ENCODE assay signal across 9 mouse cellular contexts in genomic region chr11:70561937-70562286, GRCm38 (mm10). TPM values are rescaled to one million over a fixed set of nuclear protein-coding genes. Genes with fewer than 3 reads are reported as not detected.
DNase-seq lines count a peak whose midpoint lies in the region; ATAC-seq and TF ChIP-seq lines count a peak whose summit lies in the region.
"Had no signal": no experiment of that assay in that cellular context is flagged by ENCODE, and none has a peak within 500 bp of the region (broad histone marks: within the 10 kb centered on the region; RNA-seq: fewer than 3 reads in every experiment).

No protein-coding gene starts in this region.

- H3K79me2 ChIP-seq in myocyte (ENCODE audit: control insufficient read depth, insufficient read depth) = peaks cover 36% of the 10 kb centered on the region

- peaks cover under 1% of the 10 kb centered on the region; the same call in 1 of the 2 replicates for H3K36me3 ChIP-seq in embryonic facial prominence, embryonic 10.5 days (replicated peaks)
- H3K36me3 ChIP-seq in intestine, embryonic 14.5 days (ENCODE audit: control insufficient read depth, insufficient read depth, low read length) = peaks cover 10% of the 10 kb centered on the region
- H3K36me3 ChIP-seq in myocyte (ENCODE audit: control insufficient read depth, insufficient read depth) = no peaks in the 10 kb centered on the region

- 0 out of 2 replicates have a peak, but pooled peaks have one; percentile 2 for ATAC-seq in intestine, embryonic 14.5 days (replicated peaks; ENCODE audit: low FRiP score, low TSS enrichment, low read depth)

- H3K27me3 ChIP-seq in embryonic facial prominence, embryonic 10.5 days (replicated peaks; ENCODE audit: low read depth, poor library complexity, severe bottlenecking) = no peaks in the 10 kb centered on the region
- H3K27me3 ChIP-seq in intestine, embryonic 14.5 days (replicated peaks; ENCODE audit: control insufficient read depth, insufficient read depth, low read length) = no peaks in the 10 kb centered on the region
- no peaks in the 10 kb centered on the region for H3K27me3 ChIP-seq in myocyte (ENCODE audit: control insufficient read depth, insufficient read depth, insufficient read length)

- no peak for TF ChIP-seq POLR2A in myocyte (IDR thresholded peaks at IDR 0.05; ENCODE audit: insufficient read length, low read depth)

- H3ac ChIP-seq in myocyte (ENCODE audit: control insufficient read depth, insufficient read length) = peak overlapping the region; percentile 97

- H3K4me2 ChIP-seq in intestine, embryonic 14.5 days (ENCODE audit: low read length) = peak overlapping the region; percentile 78
- peak overlapping the region; percentile 94 for H3K4me2 ChIP-seq in myocyte (ENCODE audit: low read depth)

- peak overlapping the region; percentile 97 for H3K27ac ChIP-seq in layer of hippocampus, adult 2 months
- peak overlapping the region; percentile 96 for H3K27ac ChIP-seq in embryonic facial prominence, embryonic 10.5 days (replicated peaks)
- H3K27ac ChIP-seq in intestine, embryonic 14.5 days (ENCODE audit: low read depth) = peak overlapping the region; percentile 81; the same call in 1 of the 2 replicates

- no peak; the same call in 1 of the 2 replicates for TF ChIP-seq CTCF in layer of hippocampus, adult 2 months (conservative IDR thresholded peaks at IDR 0.05)

- H3K4me1 ChIP-seq in embryonic facial prominence, embryonic 10.5 days = peaks cover 47% of the 10 kb centered on the region
- peaks cover 31% of the 10 kb centered on the region; the same call in 1 of the 2 replicates for H3K4me1 ChIP-seq in intestine, embryonic 14.5 days (replicated peaks; ENCODE audit: control insufficient read depth, insufficient read depth, low read length)

- DNase-seq in layer of hippocampus, adult 2 months (ENCODE audit: low spot score in 2 of 2) = no peak
- DNase-seq in layer of hippocampus, adult 11-12 months (ENCODE audit: low spot score) = no peak
- no peak for DNase-seq in embryonic facial prominence, embryonic 10.5 days (ENCODE audit: low spot score)
- no peak for DNase-seq in intestine, embryonic 14.5 days (ENCODE audit: low spot score)
- DNase-seq in layer of hippocampus, postnatal 14 days (ENCODE audit: low spot score in 2 of 2) = no peak
- DNase-seq in thymus, adult 18-20 months = no peak
- no peak for DNase-seq in adrenal gland, adult 8-10 months

- no peaks in the 10 kb centered on the region for H3K9me3 ChIP-seq in embryonic facial prominence, embryonic 10.5 days
- no peaks in the 10 kb centered on the region for H3K9me3 ChIP-seq in intestine, embryonic 14.5 days (ENCODE audit: control insufficient read depth, low read length)

- H3K4me3 ChIP-seq in layer of hippocampus, adult 2 months = peak overlapping the region; percentile 93
- peak overlapping the region; percentile 96 for H3K4me3 ChIP-seq in embryonic facial prominence, embryonic 10.5 days
- H3K4me3 ChIP-seq in intestine, embryonic 14.5 days (ENCODE audit: low read depth, low read length) = peak overlapping the region; percentile 85
- peak overlapping the region; percentile 72 for H3K4me3 ChIP-seq in myocyte

- peak overlapping the region; percentile 73; the same call in 1 of the 2 replicates for H3K9ac ChIP-seq in intestine, embryonic 14.5 days (ENCODE audit: low read length)

- 0% methylated on average over 2 of the region's 2 CpGs for WGBS in embryonic facial prominence, embryonic 10.5 days
- WGBS in intestine, embryonic 14.5 days = 2% methylated on average over 2 of the region's 2 CpGs

TF ChIP-seq in myocyte, 11 proteins besides CTCF, POLR2A, EP300 and RAD21:
- no peak for TF ChIP-seq E2F4 (IDR thresholded peaks at IDR 0.05; ENCODE audit: insufficient read depth)

RNA-seq across cellular contexts. Expression of gene Mink1, which starts 0.8 kb away (rescaled TPM):
- 100 to 1,000 TPM; 505 to 510 TPM for total RNA-seq in layer of hippocampus, adult 2 months (2021)
- polyA plus RNA-seq in embryonic facial prominence, embryonic 10.5 days (2016; fragmentation: Nextera tagmentation; extraction: Ambion mirVana) = 14.6 and 15.2 TPM in 2 replicates
- 16.9 and 19.9 TPM in 2 replicates for polyA plus RNA-seq in intestine, embryonic 14.5 days (2014; fragmentation: Nextera tagmentation; extraction: Ambion mirVana)
- polyA plus RNA-seq in myocyte (2012; fragmentation: generic; extraction: Trizol) = 34.4 TPM
- total RNA-seq in layer of hippocampus, postnatal 14 days (2021) = 100 to 1,000 TPM; 350 to 366 TPM
- total RNA-seq in adrenal gland, adult 8-10 months (2022) = 10 to 100 TPM; 50.6 to 90.5 (median 71.2) TPM

RNA-seq across cellular contexts. Expression of gene Pld2, which starts 22.0 kb away (rescaled TPM):
- 10 to 100 TPM; 17.7 to 19.2 TPM for total RNA-seq in layer of hippocampus, adult 2 months (2021)
- 3.2 and 3.7 TPM in 2 replicates for polyA plus RNA-seq in embryonic facial prominence, embryonic 10.5 days (2016; fragmentation: Nextera tagmentation; extraction: Ambion mirVana)
- polyA plus RNA-seq in intestine, embryonic 14.5 days (2014; fragmentation: Nextera tagmentation; extraction: Ambion mirVana) = 9.7 and 11.7 TPM in 2 replicates
- 10.2 TPM for polyA plus RNA-seq in myocyte (2012; fragmentation: generic; extraction: Trizol)
- total RNA-seq in layer of hippocampus, postnatal 14 days (2021) = 10 to 100 TPM; 21.9 to 24.5 TPM
- 10 to 100 TPM in 2 of 4 experiments, 1 to 10 TPM in 2; 7.8 to 15.0 (median 11.2) TPM for total RNA-seq in adrenal gland, adult 8-10 months (2022)

RNA-seq across cellular contexts. Expression of gene Gm40193, which starts 29.2 kb away (rescaled TPM):
- not detected for total RNA-seq in layer of hippocampus, adult 2 months (2021)
- not detected in 2 replicates for polyA plus RNA-seq in embryonic facial prominence, embryonic 10.5 days (2016; fragmentation: Nextera tagmentation; extraction: Ambion mirVana)
- not detected in 2 replicates for polyA plus RNA-seq in intestine, embryonic 14.5 days (2014; fragmentation: Nextera tagmentation; extraction: Ambion mirVana)
- polyA plus RNA-seq in myocyte (2012; fragmentation: generic; extraction: Trizol) = not detected
- total RNA-seq in layer of hippocampus, postnatal 14 days (2021) = not detected
- not detected for total RNA-seq in adrenal gland, adult 8-10 months (2022)
- polyA plus RNA-seq: activated CD4-positive, CD25-positive, alpha-beta regulatory T cell, adult 4 months had no signal

RNA-seq across cellular contexts. Expression of gene Psmb6, which starts 36.7 kb away (rescaled TPM):
- 100 to 1,000 TPM; 178 to 188 TPM for total RNA-seq in layer of hippocampus, adult 2 months (2021)
- polyA plus RNA-seq in embryonic facial prominence, embryonic 10.5 days (2016; fragmentation: Nextera tagmentation; extraction: Ambion mirVana) = 1,123 and 1,132 TPM in 2 replicates
- polyA plus RNA-seq in intestine, embryonic 14.5 days (2014; fragmentation: Nextera tagmentation; extraction: Ambion mirVana) = 792 and 802 TPM in 2 replicates
- polyA plus RNA-seq in myocyte (2012; fragmentation: generic; extraction: Trizol) = 575 TPM
- 100 to 1,000 TPM; 198 to 203 TPM for total RNA-seq in layer of hippocampus, postnatal 14 days (2021)
- 100 to 1,000 TPM; 247 to 298 (median 278) TPM for total RNA-seq in adrenal gland, adult 8-10 months (2022)

RNA-seq across cellular contexts. Expression of gene Gltpd2, which starts 42.9 kb away (rescaled TPM):
- total RNA-seq in layer of hippocampus, adult 2 months (2021) = not detected
- 0.43 and 0.44 TPM in 2 replicates for polyA plus RNA-seq in embryonic facial prominence, embryonic 10.5 days (2016; fragmentation: Nextera tagmentation; extraction: Ambion mirVana)
- 0.46 and 0.83 TPM in 2 replicates for polyA plus RNA-seq in intestine, embryonic 14.5 days (2014; fragmentation: Nextera tagmentation; extraction: Ambion mirVana)
- polyA plus RNA-seq in myocyte (2012; fragmentation: generic; extraction: Trizol) = not detected
- total RNA-seq in layer of hippocampus, postnatal 14 days (2021) = not detected
- total RNA-seq in adrenal gland, adult 8-10 months (2022) = not detected
- polyA plus RNA-seq: activated CD4-positive, CD25-positive, alpha-beta regulatory T cell, adult 4 months had no signal
